Mouse (Mus musculus) C2C12 (cell line): ENCODE data around the gene Arhgef3.

Experiments
- CEBPB ChIP-seq: IDR thresholded peaks from one replicate; pipeline ENCODE4 v1.6.1; 2011; ENCODE audit warnings: low read depth, mild to moderate bottlenecking, control low read depth, moderate library complexity
- CTCF ChIP-seq: IDR thresholded peaks from one replicate; pipeline ENCODE4 v1.5.1; 2011; ENCODE audit not compliant: control insufficient read depth, insufficient read depth, insufficient read length
- MAX ChIP-seq: IDR thresholded peaks from one replicate; pipeline ENCODE4 v1.6.1; 2011; ENCODE audit warnings: mild to moderate bottlenecking, control low read depth
- USF1 ChIP-seq: IDR thresholded peaks from one replicate; pipeline ENCODE4 v1.6.1; 2011; ENCODE audit warnings: low read depth, mild to moderate bottlenecking, control low read depth, moderate library complexity

- TF ChIP-seq USF1 = no peak
- no peak for TF ChIP-seq CTCF
- TF ChIP-seq MAX = no peak
- TF ChIP-seq CEBPB = no peak
Measured at GRCm38 (mm10) chr14:27185902-27186301, 71.2 kb downstream of the Arhgef3 start.
